Mouse (Mus musculus) stomach, embryonic 15.5 days (tissue): Measurements from ENCODE around the gene Catsperg2. TPM values are rescaled to one million over a fixed set of nuclear protein-coding genes. Genes with fewer than 3 reads are reported as not detected.
A peak's percentile ranks its signal among the peaks of the same experiment; 100 is the strongest.
"Not testable (repeated sequence)": the region's sequence is repeated elsewhere in the genome, so short reads cannot be mapped to it uniquely, and the experiment has no call there.

Experiments used
- ATAC-seq: fragments of 200-750 bp; cut with Nextera tagmentation; 2 replicates; pipeline ENCODE4 v1.8.0; 2017; ENCODE audit warnings: low read depth, moderate number of reproducible peaks, moderate TSS enrichment; ENCODE audit not compliant: insufficient read depth, low FRiP score
- H3K27ac ChIP-seq: fragments of 300-500 bp; sonication (generic); 2 replicates; pipeline ENCODE4 v1.5.1; 2015; ENCODE audit warnings: mild to moderate bottlenecking, inconsistent platforms
- H3K27me3 ChIP-seq: fragments of 300-500 bp; sonication (generic); replicated peaks from 2 replicates; pipeline ENCODE4 v1.6.1; 2015; ENCODE audit warnings: inconsistent platforms
- H3K36me3 ChIP-seq: fragments of 300-500 bp; sonication (generic); 2 replicates; pipeline ENCODE4 v1.6.1; 2015; ENCODE audit warnings: inconsistent platforms
- H3K4me1 ChIP-seq: fragments of 300-500 bp; sonication (generic); 2 replicates; pipeline ENCODE4 v1.6.1; 2015; ENCODE audit warnings: inconsistent platforms
- H3K4me2 ChIP-seq: fragments of 300-500 bp; sonication (generic); 2 replicates; pipeline ENCODE4 v1.6.1; 2015; ENCODE audit warnings: mild to moderate bottlenecking, inconsistent platforms
- H3K4me3 ChIP-seq: fragments of 300-500 bp; sonication (generic); replicated peaks from 2 replicates; pipeline ENCODE4 v1.5.1; 2015; ENCODE audit warnings: inconsistent platforms
- H3K9ac ChIP-seq: fragments of 300-500 bp; sonication (generic); 2 replicates; pipeline ENCODE4 v1.6.1; 2015; ENCODE audit warnings: inconsistent platforms
- H3K9me3 ChIP-seq: fragments of 300-500 bp; sonication (generic); 2 replicates; pipeline ENCODE4 v1.6.1; 2016; ENCODE audit warnings: inconsistent platforms
- WGBS: fragments of 180-500 bp; shearing (Covaris S2); methylation state at CpG from one replicate; pipeline ENCODE4 v1.1.7; 2015; 5-methylcytosine and 5-hydroxymethylcytosine counted together
- microRNA counts: library from miRNA; unstranded; fragments of <30 nt; microRNA quantifications from one replicate; lab custom pipeline; 2016
- microRNA-seq: library from miRNA; unstranded; fragments of <30 nt; microRNA quantifications from one replicate; pipeline ENCODE4, GENCODE M21; 2016
- polyA plus RNA-seq: library from polyadenylated mRNA; unstranded; fragments of >200 nt; fragmentation: Nextera tagmentation; extraction: Ambion mirVana; gene quantifications from 2 replicates; pipeline ENCODE4 v1.2.1, GENCODE M21; 2015

Catsperg2 gene
- polyA plus RNA-seq, 1 experiment from 2014 or later: not detected

GRCm38 (mm10) chr7:29725461-29726142 lies 1.2 kb downstream of the Catsperg2 start:
- H3K9ac ChIP-seq, H3K4me3 ChIP-seq, ATAC-seq, H3K4me1 ChIP-seq, H3K36me3 ChIP-seq, H3K27me3 ChIP-seq, H3K27ac ChIP-seq, H3K9me3 ChIP-seq: not testable (repeated sequence)
- WGBS: 25% methylated on average over 17 of the region's 17 CpGs
- H3K4me2 ChIP-seq: peak overlapping the region; percentile 16; the same call in 1 of the 2 replicates

- not testable (repeated sequence) for H3K4me2 ChIP-seq, H3K4me1 ChIP-seq, H3K27ac ChIP-seq, H3K36me3 ChIP-seq, ATAC-seq, H3K4me3 ChIP-seq, H3K9ac ChIP-seq, H3K27me3 ChIP-seq, H3K9me3 ChIP-seq
- 72% methylated on average over 2 of the region's 2 CpGs for WGBS
These were observed 17.9 kb downstream of the Catsperg2 start for GRCm38 (mm10) chr7:29708891-29709290.

DNA sequence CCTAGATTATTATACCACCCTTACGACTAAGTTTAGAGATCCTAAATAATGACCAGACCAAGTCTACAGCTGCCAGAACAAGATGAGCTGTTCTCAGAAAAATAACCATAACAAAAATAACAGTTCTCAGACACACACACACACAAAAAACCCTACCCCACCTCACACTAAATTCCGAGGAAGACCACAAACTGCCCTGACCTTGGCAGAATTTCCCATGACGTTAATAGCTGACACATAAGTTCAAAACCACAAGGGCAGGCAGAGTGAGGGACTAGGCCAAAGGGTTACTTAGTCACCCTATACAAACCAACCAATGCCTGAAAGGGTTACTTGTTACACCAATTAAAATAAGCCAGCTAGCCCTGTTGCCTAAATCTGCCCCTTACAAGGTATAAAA lies 31.6 kb downstream of the Catsperg2 start:
- 85% methylated on average over 3 of the region's 3 CpGs for WGBS
- not testable (repeated sequence) for H3K4me2 ChIP-seq

GRCm38 (mm10) chr7:29681868-29682267 lies 45.0 kb downstream of the Catsperg2 start:
- H3K27ac ChIP-seq: no peak overlapping the region
- H3K4me3 ChIP-seq: no peak overlapping the region
- no peaks in the 10 kb centered on the region for H3K4me1 ChIP-seq
- no peak overlapping the region for H3K9ac ChIP-seq
- H3K27me3 ChIP-seq: no peaks in the 10 kb centered on the region
- WGBS: 67% methylated on average over 3 of the region's 3 CpGs
- no peaks in the 10 kb centered on the region for H3K36me3 ChIP-seq
- no peak overlapping the region for H3K4me2 ChIP-seq
- no peak for ATAC-seq
- no peaks in the 10 kb centered on the region for H3K9me3 ChIP-seq

More for the DNA sequence above, 31.6 kb downstream of the Catsperg2 start:
- H3K4me1 ChIP-seq, H3K9ac ChIP-seq, H3K4me3 ChIP-seq, H3K9me3 ChIP-seq, ATAC-seq, H3K27ac ChIP-seq, H3K27me3 ChIP-seq, H3K36me3 ChIP-seq: not testable (repeated sequence)

MicroRNAs within 50 kb of the gene (microRNA counts, 519-probe panel; counts per million panel counts)
- 2,224 counts per million, percentile 37 among the panel's probes with 10 or more counts for microRNA mmu-miR-1964 (lab: Ali Mortazavi, UCI)

Small RNAs within 50 kb of the gene (microRNA-seq; reads per million reads assigned to microRNA genes)
- 1.5 reads per million for gene Mir1964

Other genes with a start within 250 kb of the Catsperg2 start
- gene Sipa1l3, start 208.4 kb downstream of the Catsperg2 start, polyA plus RNA-seq: 22.0 and 31.3 TPM in 2 replicates
- 11.4 and 11.6 TPM in 2 replicates for gene Zfp84, start 41.5 kb upstream of the Catsperg2 start, polyA plus RNA-seq
- gene Zfp30, start 57.0 kb upstream of the Catsperg2 start, polyA plus RNA-seq: 5.7 and 6.2 TPM in 2 replicates
- 11.3 and 12.1 TPM in 2 replicates for gene Zfp790, start 89.1 kb upstream of the Catsperg2 start, polyA plus RNA-seq
- gene Zfp940, start 126.6 kb upstream of the Catsperg2 start, polyA plus RNA-seq: 4.2 and 4.7 TPM in 2 replicates
- 6.8 and 6.9 TPM in 2 replicates for gene Zfp420, start 132.9 kb upstream of the Catsperg2 start, polyA plus RNA-seq
- gene Zfp27, start 179.5 kb upstream of the Catsperg2 start, polyA plus RNA-seq: 7.9 and 8.3 TPM in 2 replicates
- gene Zfp383, start 181.2 kb upstream of the Catsperg2 start, polyA plus RNA-seq: 4.0 and 4.5 TPM in 2 replicates
- gene Zfp74, start 227.1 kb upstream of the Catsperg2 start, polyA plus RNA-seq: 9.2 and 10.2 TPM in 2 replicates